Mouse (Mus musculus) stomach, postnatal 0 days (tissue): ENCODE measurements around the gene Tpmt. TPM values are rescaled to one million over a fixed set of nuclear protein-coding genes. Genes with fewer than 3 reads are reported as not detected.
A peak's percentile ranks its signal among the peaks of the same experiment; 100 is the strongest.

ENCODE experiments used
- ATAC-seq: fragments of 200-750 bp; cut with Nextera tagmentation; 2 replicates; pipeline ENCODE4 v1.8.0; 2017; ENCODE audit not compliant: low FRiP score, low TSS enrichment
- DNase-seq: peaks from one replicate; pipeline ENCODE4 v3.0.0-alpha.2; 2016; ENCODE audit warnings: low spot score
- H3K27ac ChIP-seq: fragments of 300-500 bp; sonication (generic); replicated peaks from 2 replicates; pipeline ENCODE4 v1.5.1; 2014; ENCODE audit warnings: mild to moderate bottlenecking, control low read depth
- H3K27me3 ChIP-seq: fragments of 300-500 bp; sonication (generic); 2 replicates; pipeline ENCODE4 v1.6.1; 2014; ENCODE audit warnings: low read length; ENCODE audit not compliant: control insufficient read depth, insufficient read depth
- H3K36me3 ChIP-seq: fragments of 300-500 bp; sonication (generic); 2 replicates; pipeline ENCODE4 v1.6.1; 2014; ENCODE audit warnings: low read length, mixed read lengths; ENCODE audit not compliant: control insufficient read depth, insufficient read depth
- H3K4me1 ChIP-seq: fragments of 300-500 bp; sonication (generic); replicated peaks from 2 replicates; pipeline ENCODE4 v1.6.1; 2014; ENCODE audit warnings: antibody characterized with exemption; ENCODE audit not compliant: control insufficient read depth, insufficient read depth
- H3K4me2 ChIP-seq: fragments of 300-500 bp; sonication (generic); replicated peaks from 2 replicates; pipeline ENCODE4 v1.6.1; 2014; ENCODE audit warnings: low read depth, mild to moderate bottlenecking, control low read depth, moderate library complexity
- H3K4me3 ChIP-seq: fragments of 300-500 bp; sonication (generic); 2 replicates; pipeline ENCODE4 v1.5.1; 2014; ENCODE audit warnings: low read depth, low read length, control low read depth
- H3K9ac ChIP-seq: fragments of 300-500 bp; sonication (generic); 2 replicates; pipeline ENCODE4 v1.6.1; 2014; ENCODE audit warnings: mild to moderate bottlenecking, low read length, control low read depth, mixed read lengths
- H3K9me3 ChIP-seq: fragments of 300-500 bp; sonication (generic); 2 replicates; pipeline ENCODE4 v1.6.1; 2016; ENCODE audit warnings: low read length; ENCODE audit not compliant: control insufficient read depth
- CTCF ChIP-seq: IDR thresholded peaks from 2 replicates; pipeline ENCODE4 v1.5.1; 2016; ENCODE audit warnings: antibody characterized with exemption, low read depth, mild to moderate bottlenecking, moderate library complexity
- EP300 ChIP-seq: optimal IDR thresholded peaks from 2 replicates; pipeline ENCODE3; 2016; ENCODE audit warnings: antibody characterized with exemption
- WGBS: fragments of 180-500 bp; shearing (Covaris S2); extraction: QIAGEN DNeasy Blood & Tissue Kit; methylation state at CpG from one replicate; pipeline ENCODE4 v1.1.7; 2014; 5-methylcytosine and 5-hydroxymethylcytosine counted together
- polyA plus RNA-seq: library from polyadenylated mRNA; unstranded; fragments of >200 nt; fragmentation: Nextera tagmentation; extraction: Ambion mirVana; gene quantifications from 2 replicates; pipeline ENCODE4 v1.2.1, GENCODE M21; 2015

The Tpmt gene
- polyA plus RNA-seq, 1 experiment from 2014 or later, result 10.2 TPM

DNA sequence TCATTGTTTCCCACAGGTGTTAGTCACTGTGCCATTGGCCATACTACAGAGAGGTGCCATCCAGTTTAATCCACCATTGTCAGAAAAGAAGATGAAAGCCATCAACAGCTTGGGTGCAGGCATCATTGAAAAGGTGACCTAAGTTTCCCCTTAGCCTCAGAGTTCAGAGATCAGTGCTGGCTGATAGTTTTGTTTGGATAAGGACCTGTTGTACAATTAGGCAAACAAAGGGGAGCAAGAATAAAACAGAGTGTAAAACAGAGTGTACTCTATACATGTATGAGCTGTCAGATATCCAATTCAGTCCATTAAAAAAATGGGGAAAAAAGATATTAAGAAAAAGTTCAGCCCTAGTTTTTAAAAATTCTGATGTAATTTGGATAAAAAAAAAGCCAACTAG, 32.8 kb upstream of the Tpmt start:
- Histone ChIP-seq H3K36me3 (peaks cover 12% of the 10 kb centered on the region), H3K27me3 (no peaks in the 10 kb centered on the region), H3K27ac (no peak overlapping the region), H3K4me1 (no peaks in the 10 kb centered on the region), H3K9ac (no peak overlapping the region), H3K4me2 (no peak overlapping the region), H3K9me3 (no peaks in the 10 kb centered on the region), H3K4me3 (no peak overlapping the region)
- DNase-seq (no peak), ATAC-seq (0 out of 2 replicates have a peak, but pooled peaks have one; percentile 18)
- TF ChIP-seq EP300 (no peak), CTCF (no peak)

DNA sequence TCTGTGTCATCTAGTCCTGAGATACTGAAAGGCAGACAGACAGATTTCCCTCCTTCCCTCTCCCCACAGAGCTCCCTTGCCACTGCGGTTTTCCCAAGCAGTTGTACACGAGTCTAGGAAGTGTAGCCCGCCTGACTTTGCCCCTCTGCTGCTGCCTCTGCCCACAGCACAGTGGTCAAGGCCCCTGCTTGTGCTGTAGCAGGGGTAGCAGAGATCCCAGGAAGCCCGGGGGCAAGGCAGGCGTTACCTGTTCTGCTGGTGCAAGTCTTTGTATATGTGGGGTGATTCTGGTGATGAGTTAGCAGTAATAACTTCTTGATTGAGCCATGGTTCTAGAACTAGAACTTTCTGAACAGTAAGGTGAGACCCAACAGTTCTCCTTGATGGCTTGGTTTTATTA, 31.6 kb upstream of the Tpmt start:
- ATAC-seq, result no peak
- no peaks in the 10 kb centered on the region for H3K27me3 ChIP-seq
- peaks cover 14% of the 10 kb centered on the region for H3K36me3 ChIP-seq
- H3K4me3 ChIP-seq, result no peak overlapping the region
- no peaks in the 10 kb centered on the region for H3K9me3 ChIP-seq
- no peak overlapping the region for H3K9ac ChIP-seq
- H3K4me2 ChIP-seq, result no peak overlapping the region
- H3K27ac ChIP-seq, result no peak overlapping the region
- no peaks in the 10 kb centered on the region for H3K4me1 ChIP-seq
- TF ChIP-seq CTCF, result no peak
- TF ChIP-seq EP300, result no peak
- WGBS, result 73% methylated on average over 5 of the region's 5 CpGs
- DNase-seq, result no peak

DNA sequence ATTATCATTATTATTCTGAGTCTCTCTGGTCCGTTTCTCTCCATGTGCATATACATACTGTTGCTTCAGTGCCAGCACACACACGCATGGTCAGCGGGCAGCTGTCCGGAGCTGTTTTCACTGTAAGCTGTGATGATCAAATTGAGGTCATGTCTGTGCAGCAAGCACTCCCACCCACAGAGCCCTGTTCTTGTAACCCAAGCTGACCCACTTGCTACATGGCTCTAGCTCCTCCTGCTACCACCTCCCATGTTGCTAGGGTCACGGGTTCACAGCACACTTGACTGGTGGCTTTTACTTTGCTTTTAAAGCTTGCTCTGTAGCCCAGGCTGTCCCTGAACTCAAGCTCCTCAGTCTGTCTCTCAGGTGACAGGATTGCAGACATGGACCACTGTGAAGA, 27.9 kb upstream of the Tpmt start:
- H3K4me1 ChIP-seq, result no peaks in the 10 kb centered on the region
- TF ChIP-seq EP300 (no peak), CTCF (no peak)
- H3K9ac ChIP-seq, result no peak overlapping the region
- no peak overlapping the region for H3K4me2 ChIP-seq
- no peak for DNase-seq
- H3K27ac ChIP-seq, result no peak overlapping the region
- H3K36me3 ChIP-seq, result peaks cover 14% of the 10 kb centered on the region
- 93% methylated on average over 5 of the region's 5 CpGs for WGBS
- no peak for ATAC-seq
- no peak overlapping the region for H3K4me3 ChIP-seq
- H3K9me3 ChIP-seq, result no peaks in the 10 kb centered on the region
- no peaks in the 10 kb centered on the region for H3K27me3 ChIP-seq

DNA sequence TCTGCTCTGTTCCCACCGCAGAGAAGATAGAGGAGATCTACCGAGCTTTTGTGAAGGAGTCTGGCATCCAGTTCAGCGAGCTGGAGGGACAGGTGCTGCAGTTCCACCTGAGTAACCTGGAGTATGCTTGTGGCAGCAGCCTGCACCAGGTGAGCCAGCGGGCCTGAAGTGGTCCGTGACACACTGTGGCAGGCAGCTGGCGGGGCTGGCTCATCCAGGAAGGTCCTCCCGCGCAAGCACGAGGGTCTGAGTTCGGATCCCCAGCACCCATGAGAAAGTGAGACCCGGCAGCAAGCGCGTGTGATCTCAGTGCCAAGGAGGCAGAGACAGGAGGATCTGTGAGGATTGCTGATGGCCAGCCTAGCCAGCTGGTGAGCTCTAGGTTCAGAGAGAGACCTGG, 27.3 kb upstream of the Tpmt start:
- TF ChIP-seq EP300, result no peak
- no peak for TF ChIP-seq CTCF
- DNase-seq, result no peak
- Histone ChIP-seq H3K4me1 (no peaks in the 10 kb centered on the region), H3K9ac (no peak overlapping the region), H3K4me3 (no peak overlapping the region), H3K27me3 (no peaks in the 10 kb centered on the region), H3K4me2 (no peak overlapping the region), H3K9me3 (no peaks in the 10 kb centered on the region), H3K36me3 (peaks cover 14% of the 10 kb centered on the region), H3K27ac (no peak overlapping the region)
- ATAC-seq, result no peak
- WGBS, result 93% methylated on average over 13 of the region's 13 CpGs

DNA sequence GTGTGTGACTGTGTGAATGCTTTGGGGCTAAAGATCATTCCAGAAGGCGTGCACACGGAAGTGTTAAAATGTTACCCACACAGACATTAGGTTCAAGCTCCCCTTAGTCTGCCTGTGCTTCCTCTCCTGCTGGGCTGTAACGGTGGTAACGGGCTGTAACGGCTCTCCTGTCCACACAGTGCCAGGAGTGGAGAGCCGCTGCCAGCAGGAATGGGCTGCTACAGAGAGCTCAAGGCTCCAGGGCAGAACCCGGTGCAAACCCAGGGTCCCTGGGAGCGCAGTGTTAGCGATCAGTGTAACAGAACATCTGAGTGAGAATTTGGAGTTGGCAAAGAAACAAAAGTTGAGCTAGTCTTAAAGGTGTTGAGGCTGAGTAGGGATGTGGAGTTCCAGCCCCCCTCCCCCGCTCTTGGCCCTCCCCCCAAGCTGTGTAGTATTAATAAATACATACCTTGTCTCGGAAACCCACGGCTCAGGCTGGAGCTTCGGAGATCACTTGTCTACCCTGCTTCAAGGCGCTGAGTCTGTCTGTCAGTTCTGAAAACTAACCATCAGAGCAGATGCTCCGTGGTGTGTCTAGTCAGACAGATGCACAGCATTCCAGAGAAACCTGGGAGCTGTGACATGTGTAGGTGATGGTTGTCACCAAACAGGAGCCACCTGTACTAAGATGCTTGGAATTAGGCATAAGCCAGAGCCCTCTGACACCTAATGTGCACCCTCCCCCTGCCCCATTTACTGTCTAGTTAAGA, 26.0 kb upstream of the Tpmt start:
- DNase-seq (peak; percentile 14), ATAC-seq (no peak)
- Histone ChIP-seq H3K4me1 (no peaks in the 10 kb centered on the region), H3K36me3 (peaks cover 14% of the 10 kb centered on the region), H3K9ac (no peak overlapping the region), H3K4me2 (no peak overlapping the region), H3K27me3 (no peaks in the 10 kb centered on the region), H3K9me3 (no peaks in the 10 kb centered on the region), H3K4me3 (no peak overlapping the region), H3K27ac (no peak overlapping the region)
- TF ChIP-seq EP300 (no peak), CTCF (no peak)
- WGBS, result 69% methylated on average over 15 of the region's 15 CpGs

DNA sequence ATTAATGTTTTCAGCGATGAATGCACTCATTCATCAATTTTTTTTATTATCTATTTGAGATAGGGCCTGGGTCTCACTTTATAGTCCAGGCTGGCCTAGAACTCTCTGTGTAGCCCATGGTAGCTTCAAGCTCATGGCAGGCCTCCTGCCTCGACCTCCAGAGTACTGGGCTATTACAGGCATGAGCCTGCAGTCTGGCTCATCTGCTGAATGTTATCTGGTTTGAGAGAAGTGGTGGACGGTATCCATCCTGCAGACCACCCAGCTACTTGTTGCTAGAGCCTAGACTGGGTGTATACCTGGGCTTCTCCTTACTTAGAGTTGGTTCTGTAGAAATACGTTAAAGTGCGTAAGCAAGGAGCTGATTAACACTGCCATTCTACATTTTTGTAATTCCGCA, 22.5 kb upstream of the Tpmt start:
- ATAC-seq (no peak), DNase-seq (peak; percentile 4)
- no peaks in the 10 kb centered on the region for H3K27me3 ChIP-seq
- WGBS, result 86% methylated on average over 6 of the region's 6 CpGs
- no peak overlapping the region for H3K4me3 ChIP-seq
- H3K27ac ChIP-seq, result no peak overlapping the region
- peaks cover 4% of the 10 kb centered on the region; the same call in 1 of the 2 replicates for H3K36me3 ChIP-seq
- H3K9ac ChIP-seq, result no peak overlapping the region
- H3K9me3 ChIP-seq, result no peaks in the 10 kb centered on the region
- H3K4me1 ChIP-seq, result no peaks in the 10 kb centered on the region
- TF ChIP-seq CTCF, result no peak
- TF ChIP-seq EP300, result no peak
- H3K4me2 ChIP-seq, result no peak overlapping the region
